Mouse (Mus musculus) cerebellum, adult 11 months (tissue): ENCODE results near the gene Siva1.

Source experiments
- DNase-seq: peaks from one replicate; pipeline ENCODE4 v3.0.0; 2022

Gene Siva1

DNA sequence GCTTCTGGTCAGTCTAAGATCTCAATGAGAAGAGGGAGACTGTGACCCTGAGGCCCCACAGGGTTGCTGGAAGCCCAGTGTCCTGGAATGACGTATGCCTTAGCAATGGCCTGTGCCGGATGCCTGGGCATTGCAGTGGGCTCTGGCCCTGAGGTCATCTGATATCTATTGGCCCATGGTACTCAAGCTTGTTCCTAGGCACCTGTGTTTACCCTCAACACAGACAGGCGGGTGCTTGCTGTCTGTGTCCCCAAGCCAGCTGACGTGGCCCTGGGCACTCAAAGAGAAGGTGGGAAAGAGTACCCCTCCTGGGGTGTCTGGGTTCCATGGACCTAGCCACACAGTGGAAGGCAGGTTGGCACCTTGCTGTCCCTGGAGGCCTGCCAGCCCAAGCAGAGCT is 18.8 kb upstream of the Siva1 start:
- no peak for DNase-seq

GRCm38 (mm10) chr12:112626455-112626854 is 18.0 kb upstream of the Siva1 start:
- no peak for DNase-seq

- DNase-seq: no peak
Measured at GRCm38 (mm10) chr12:112627097-112627881, 17.2 kb upstream of the Siva1 start.

DNA sequence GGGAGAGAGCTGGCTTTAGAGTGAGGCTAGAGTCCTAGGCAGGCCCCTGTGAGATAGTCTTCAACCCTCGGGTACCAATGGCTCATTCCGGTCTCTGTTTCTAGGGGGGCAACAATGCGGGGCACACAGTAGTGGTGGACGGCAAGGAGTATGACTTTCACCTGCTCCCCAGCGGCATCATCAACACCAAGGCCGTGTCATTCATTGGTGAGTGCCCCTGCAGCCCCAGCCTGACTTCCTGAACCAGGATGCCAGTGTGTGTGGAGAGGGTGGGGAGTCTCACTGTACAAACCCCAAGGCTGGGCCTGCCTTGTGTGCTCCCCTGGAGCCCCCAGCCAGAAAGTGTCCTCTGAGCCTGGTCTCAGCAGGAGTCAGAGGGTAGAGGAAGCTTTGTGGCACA is 16.3 kb upstream of the Siva1 start:
- DNase-seq: no peak

DNA sequence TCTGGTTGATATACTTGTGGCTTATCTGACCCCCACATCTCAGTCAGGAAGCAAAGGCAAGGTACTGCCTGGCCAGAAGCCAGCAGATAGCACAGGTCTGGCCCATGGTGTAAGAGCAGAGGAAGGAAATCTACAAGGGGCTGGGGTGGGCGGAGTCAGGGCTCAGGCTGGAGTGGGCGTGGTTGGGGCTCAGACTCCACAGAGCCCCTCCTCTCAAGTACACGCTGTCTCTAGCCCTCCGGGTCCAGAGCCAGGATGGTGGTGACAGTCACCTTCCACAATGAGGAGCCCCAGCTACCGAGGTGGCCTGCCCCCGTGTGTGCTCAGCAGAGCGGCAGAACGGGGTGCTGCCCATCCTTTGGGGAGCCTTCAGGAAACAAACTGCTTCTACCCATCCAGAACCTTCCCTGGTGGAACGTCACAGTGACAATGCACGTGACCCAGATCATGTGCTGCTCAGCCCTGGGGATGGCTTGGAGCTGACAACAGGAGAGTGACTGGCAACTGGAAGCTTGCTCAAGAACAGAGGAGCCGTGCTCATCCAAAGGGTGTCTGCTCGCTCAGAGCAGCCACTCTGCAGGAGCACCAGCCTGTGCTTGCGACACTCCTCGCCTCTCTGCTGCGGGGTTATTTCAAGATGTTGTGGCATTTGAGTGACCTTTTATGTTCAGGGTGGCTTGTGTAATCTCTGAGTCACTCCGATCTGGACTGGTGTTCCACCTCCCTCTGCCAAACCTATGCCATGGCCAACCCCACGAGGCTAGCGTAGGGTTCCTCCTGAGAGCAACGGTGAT is 15.4 kb upstream of the Siva1 start:
- DNase-seq: peak; percentile 49

- DNase-seq: no peak
Measured at GRCm38 (mm10) chr12:112630029-112630428, 14.4 kb upstream of the Siva1 start.

DNA sequence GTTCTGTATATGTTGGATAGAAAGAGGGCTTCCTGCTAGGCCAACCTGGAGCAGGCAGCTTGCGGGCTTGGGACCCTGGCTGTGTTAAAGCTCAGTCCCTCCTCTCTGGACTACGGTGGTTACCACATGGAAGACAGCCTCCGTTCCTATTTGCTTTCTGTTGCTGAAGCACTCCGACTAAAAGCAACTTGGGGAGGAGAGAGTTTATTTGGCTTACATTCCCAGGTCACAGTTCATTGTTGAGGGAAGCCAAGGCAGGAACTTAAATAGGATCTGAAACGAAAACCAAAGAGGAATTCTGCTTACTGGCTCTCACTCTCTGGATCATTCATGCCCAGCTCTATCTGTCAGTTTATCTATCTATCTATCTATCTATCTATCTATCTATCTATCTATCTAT is 13.7 kb upstream of the Siva1 start:
- no peak for DNase-seq

GRCm38 (mm10) chr12:112631472-112631871 is 13.0 kb upstream of the Siva1 start:
- no peak for DNase-seq

DNA sequence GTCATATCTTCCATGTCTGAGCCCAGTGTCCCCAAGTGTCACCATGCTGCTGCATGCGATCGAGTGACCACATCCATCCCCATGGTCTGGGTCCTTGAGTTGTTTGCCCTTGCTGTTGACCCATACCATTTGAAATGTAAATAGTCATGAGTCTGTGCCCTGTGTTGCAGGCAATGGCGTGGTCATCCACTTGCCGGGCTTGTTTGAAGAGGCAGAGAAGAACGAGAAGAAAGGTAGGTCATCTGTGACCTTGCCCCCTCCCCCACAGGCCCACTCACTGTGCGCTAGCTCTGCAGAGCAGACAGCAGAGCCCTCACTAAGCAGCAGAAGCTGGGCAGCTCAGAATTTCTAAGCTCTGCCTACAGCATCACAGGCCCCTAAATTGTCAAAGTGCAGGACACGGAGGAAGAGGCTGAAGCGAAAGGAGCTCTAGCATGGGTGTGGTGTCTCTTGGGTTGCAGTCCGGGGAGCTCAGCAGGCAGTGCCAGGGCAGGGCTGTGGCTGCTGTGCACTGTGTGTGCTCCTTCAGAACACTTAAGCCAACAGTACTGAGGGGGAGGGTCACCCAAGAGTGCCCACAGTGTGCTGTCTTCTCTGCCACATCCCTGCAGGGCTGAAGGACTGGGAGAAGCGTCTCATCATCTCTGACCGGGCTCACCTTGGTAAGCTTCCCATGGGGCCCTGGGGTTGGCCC is 12.2 kb upstream of the Siva1 start:
- no peak for DNase-seq

- no peak for DNase-seq
Measured at GRCm38 (mm10) chr12:112632907-112633306, 11.6 kb upstream of the Siva1 start.

DNA sequence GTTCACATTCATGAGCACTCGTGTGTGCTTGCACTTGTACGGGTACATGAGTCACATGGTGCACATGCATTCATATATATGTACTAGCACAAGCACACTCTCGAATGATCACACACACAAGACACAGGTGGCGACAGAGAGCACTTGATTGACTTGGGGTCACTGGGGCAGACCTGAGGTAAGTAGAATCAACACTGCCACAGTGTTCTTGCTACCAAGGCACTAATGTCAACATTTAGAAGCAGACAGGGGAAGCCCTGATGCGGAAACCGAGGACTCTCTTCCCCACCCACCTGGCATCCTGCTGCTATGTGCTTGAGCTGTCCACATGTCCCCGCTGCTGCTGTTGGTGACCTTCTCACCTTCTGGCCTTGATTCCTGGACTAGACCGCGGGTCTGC is 10.8 kb upstream of the Siva1 start:
- no peak for DNase-seq

GRCm38 (mm10) chr12:112639526-112639925 is 5.0 kb upstream of the Siva1 start:
- no peak for DNase-seq

DNA sequence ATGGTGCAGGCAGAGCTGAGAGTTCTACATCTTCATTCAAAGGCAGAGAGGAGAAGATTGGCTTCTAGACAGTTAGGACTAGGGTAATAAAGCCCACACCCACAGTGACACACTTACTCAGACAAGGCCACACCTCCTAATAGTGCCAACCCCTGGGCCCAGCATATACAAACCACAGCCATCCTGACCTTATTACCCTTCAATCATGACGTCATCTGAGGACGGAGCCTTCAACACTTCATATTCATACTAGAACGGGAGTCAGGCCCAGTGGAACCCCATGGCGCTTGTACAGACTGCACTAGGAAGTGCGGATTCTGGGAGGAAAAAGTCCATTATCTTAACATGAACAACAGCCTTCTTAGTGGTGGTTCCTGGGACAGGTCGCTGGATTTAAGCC is 1.4 kb upstream of the Siva1 start:
- DNase-seq: no peak

GRCm38 (mm10) chr12:112644855-112645506 is 502 bp downstream of the Siva1 start:
- no peak for DNase-seq

GRCm38 (mm10) chr12:112646139-112646538 is 1.7 kb downstream of the Siva1 start:
- no peak for DNase-seq

- no peak for DNase-seq
Measured at GRCm38 (mm10) chr12:112648081-112648480, 3.6 kb downstream of the Siva1 start.

- DNase-seq: no peak
Measured at GRCm38 (mm10) chr12:112651778-112652439, 7.4 kb downstream of the Siva1 start.

GRCm38 (mm10) chr12:112653157-112653824 is 8.8 kb downstream of the Siva1 start:
- peak; percentile 86 for DNase-seq

DNA sequence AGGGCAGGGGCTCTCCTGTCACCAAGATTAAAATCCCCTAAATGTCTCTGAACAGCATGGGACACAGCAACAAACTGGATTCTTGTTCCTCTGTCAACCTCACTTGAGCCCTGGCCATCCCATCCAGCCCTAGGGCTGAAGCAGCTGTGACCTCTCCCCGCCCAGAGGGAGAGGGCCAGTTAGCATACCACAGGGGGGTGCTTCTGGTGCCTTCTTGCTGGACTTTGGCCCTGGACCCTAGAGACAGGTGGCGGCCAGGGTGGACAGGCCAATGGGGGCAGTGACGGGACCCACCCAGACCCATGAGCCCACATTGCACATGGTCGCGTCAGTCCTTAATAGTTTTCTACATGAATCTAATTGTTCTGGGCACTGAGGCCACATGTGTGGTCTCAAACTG is 9.6 kb downstream of the Siva1 start:
- no peak for DNase-seq

- DNase-seq: peak; percentile 60
Measured at GRCm38 (mm10) chr12:112658619-112659018, 14.1 kb downstream of the Siva1 start.

- DNase-seq: peak; percentile 69
Measured at GRCm38 (mm10) chr12:112659109-112659508, 14.6 kb downstream of the Siva1 start.
